Mouse (Mus musculus) kidney, embryonic 14.5 days (tissue): Measurements from ENCODE around the gene Erg. TPM values are rescaled to one million over a fixed set of nuclear protein-coding genes. Genes with fewer than 3 reads are reported as not detected.

ENCODE experiments used
- ATAC-seq: fragments of 200-750 bp; cut with Nextera tagmentation; 2 replicates; pipeline ENCODE4 v1.8.0; 2017; ENCODE audit warnings: moderate number of reproducible peaks, mild to moderate bottlenecking, moderate TSS enrichment, moderate library complexity; ENCODE audit not compliant: low FRiP score, low TSS enrichment
- H3K27ac ChIP-seq: fragments of 300-500 bp; sonication (generic); 2 replicates; pipeline ENCODE4 v1.5.1; 2014; ENCODE audit warnings: low read depth, mild to moderate bottlenecking, low read length, moderate library complexity, mixed read lengths
- H3K27me3 ChIP-seq: fragments of 300-500 bp; sonication (generic); 2 replicates; pipeline ENCODE4 v1.6.1; 2014; ENCODE audit warnings: mild to moderate bottlenecking, low read length; ENCODE audit not compliant: control insufficient read depth, insufficient read depth
- H3K36me3 ChIP-seq: fragments of 300-500 bp; sonication (generic); 2 replicates; pipeline ENCODE4 v1.6.1; 2014; ENCODE audit warnings: low read length, mixed read lengths; ENCODE audit not compliant: control insufficient read depth, insufficient read depth
- H3K4me1 ChIP-seq: fragments of 300-500 bp; sonication (generic); 2 replicates; pipeline ENCODE4 v1.6.1; 2014; ENCODE audit warnings: low read length, mixed read lengths; ENCODE audit not compliant: control insufficient read depth, insufficient read depth
- H3K4me2 ChIP-seq: fragments of 300-500 bp; sonication (generic); replicated peaks from 2 replicates; pipeline ENCODE4 v1.6.1; 2014; ENCODE audit warnings: low read depth, mild to moderate bottlenecking, low read length
- H3K4me3 ChIP-seq: fragments of 300-500 bp; sonication (generic); 2 replicates; pipeline ENCODE4 v1.5.1; 2014; ENCODE audit warnings: mild to moderate bottlenecking, low read length
- H3K9ac ChIP-seq: fragments of 300-500 bp; sonication (generic); 2 replicates; pipeline ENCODE4 v1.6.1; 2014; ENCODE audit warnings: low read depth, mild to moderate bottlenecking, low read length, moderate library complexity
- H3K9me3 ChIP-seq: fragments of 300-500 bp; sonication (generic); 2 replicates; pipeline ENCODE4 v1.6.1; 2016; ENCODE audit warnings: low read length; ENCODE audit not compliant: control insufficient read depth
- WGBS: fragments of 180-500 bp; shearing (Covaris S2); extraction: QIAGEN DNeasy Blood & Tissue Kit; methylation state at CpG from one replicate; pipeline ENCODE4 v1.1.7; 2014; 5-methylcytosine and 5-hydroxymethylcytosine counted together
- polyA plus RNA-seq: library from polyadenylated mRNA; unstranded; fragments of >200 nt; fragmentation: Nextera tagmentation; extraction: Ambion mirVana; gene quantifications from 2 replicates; pipeline ENCODE4 v1.2.1, GENCODE M21; 2014

Gene Erg
- polyA plus RNA-seq, 1 experiment from 2014 or later = 6.0 TPM

- Histone ChIP-seq H3K36me3 (no peaks in the 10 kb centered on the region), H3K4me1 (no peaks in the 10 kb centered on the region), H3K9me3 (no peaks in the 10 kb centered on the region), H3K4me3 (no peak overlapping the region), H3K4me2 (no peak overlapping the region), H3K9ac (no peak overlapping the region), H3K27ac (no peak overlapping the region), H3K27me3 (no peaks in the 10 kb centered on the region)
- 73% methylated on average over 20 of the region's 20 CpGs for WGBS
- ATAC-seq = no peak
Measured at GRCm38 (mm10) chr16:95611982-95612746, 25.8 kb upstream of the Erg start.

DNA sequence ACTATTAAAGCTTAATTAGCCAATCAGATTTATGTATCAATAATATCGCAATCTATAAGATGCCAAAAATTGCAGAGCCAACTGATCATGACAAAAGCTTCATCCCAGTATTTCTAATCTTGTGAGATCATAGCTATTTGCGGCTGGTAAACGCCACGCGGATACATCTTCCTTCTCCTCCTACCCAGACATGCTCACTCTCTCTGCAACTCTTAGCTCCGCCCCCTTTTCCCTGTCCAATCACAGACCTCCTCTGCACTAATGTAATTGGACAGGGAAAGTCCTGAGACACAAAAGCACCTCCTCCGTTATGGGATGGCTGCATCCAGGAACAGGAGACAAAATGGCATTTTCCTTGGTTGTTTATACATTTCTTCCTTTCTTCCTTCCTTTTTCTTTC is 22.2 kb upstream of the Erg start:
- H3K4me1 ChIP-seq = no peaks in the 10 kb centered on the region
- no peaks in the 10 kb centered on the region for H3K36me3 ChIP-seq
- no peak overlapping the region for H3K4me3 ChIP-seq
- no peak overlapping the region for H3K27ac ChIP-seq
- H3K4me2 ChIP-seq = no peak overlapping the region
- WGBS = 77% methylated on average over 7 of the region's 7 CpGs
- ATAC-seq = no peak
- no peaks in the 10 kb centered on the region for H3K27me3 ChIP-seq
- H3K9ac ChIP-seq = no peak overlapping the region
- no peaks in the 10 kb centered on the region for H3K9me3 ChIP-seq

- Histone ChIP-seq H3K9ac (no peak overlapping the region), H3K36me3 (no peaks in the 10 kb centered on the region), H3K4me1 (no peaks in the 10 kb centered on the region), H3K9me3 (no peaks in the 10 kb centered on the region), H3K27me3 (no peaks in the 10 kb centered on the region), H3K4me3 (no peak overlapping the region), H3K27ac (no peak overlapping the region), H3K4me2 (no peak overlapping the region)
- ATAC-seq = no peak
- WGBS = 23% methylated on average over 7 of the region's 7 CpGs
Measured at GRCm38 (mm10) chr16:95605304-95605703, 18.9 kb upstream of the Erg start.

GRCm38 (mm10) chr16:95602504-95602903 is 16.1 kb upstream of the Erg start:
- H3K9ac ChIP-seq = no peak overlapping the region
- no peak overlapping the region for H3K4me3 ChIP-seq
- H3K36me3 ChIP-seq = no peaks in the 10 kb centered on the region
- H3K9me3 ChIP-seq = no peaks in the 10 kb centered on the region
- H3K27me3 ChIP-seq = no peaks in the 10 kb centered on the region
- H3K4me1 ChIP-seq = no peaks in the 10 kb centered on the region
- ATAC-seq = no peak
- no peak overlapping the region for H3K4me2 ChIP-seq
- WGBS = 32% methylated on average over 5 of the region's 5 CpGs
- no peak overlapping the region for H3K27ac ChIP-seq

DNA sequence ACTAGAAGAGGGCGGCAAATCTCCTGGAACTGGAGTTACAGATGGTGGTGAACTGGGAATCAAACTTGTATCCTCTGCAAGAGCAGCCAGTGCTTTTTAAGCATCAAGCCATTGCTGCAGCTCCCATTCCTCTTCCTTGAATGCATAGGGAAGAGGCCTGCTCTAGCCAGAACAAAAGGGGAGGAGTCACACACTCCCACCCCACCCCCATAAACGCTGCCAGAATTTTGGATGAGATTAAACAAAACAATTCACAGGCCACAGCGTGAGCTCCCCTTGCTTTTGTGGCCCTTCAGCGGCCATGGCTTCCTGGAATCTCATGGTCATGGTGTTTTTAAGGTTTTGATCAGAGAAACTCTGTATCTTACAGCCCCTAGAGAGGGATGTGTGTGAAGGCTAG is 15.4 kb upstream of the Erg start:
- H3K9me3 ChIP-seq = no peaks in the 10 kb centered on the region
- no peak for ATAC-seq
- no peaks in the 10 kb centered on the region for H3K27me3 ChIP-seq
- H3K4me2 ChIP-seq = no peak overlapping the region
- no peak overlapping the region for H3K9ac ChIP-seq
- no peak overlapping the region for H3K27ac ChIP-seq
- H3K36me3 ChIP-seq = no peaks in the 10 kb centered on the region
- no peak overlapping the region for H3K4me3 ChIP-seq
- H3K4me1 ChIP-seq = no peaks in the 10 kb centered on the region
- WGBS = 49% methylated on average over 4 of the region's 4 CpGs

DNA sequence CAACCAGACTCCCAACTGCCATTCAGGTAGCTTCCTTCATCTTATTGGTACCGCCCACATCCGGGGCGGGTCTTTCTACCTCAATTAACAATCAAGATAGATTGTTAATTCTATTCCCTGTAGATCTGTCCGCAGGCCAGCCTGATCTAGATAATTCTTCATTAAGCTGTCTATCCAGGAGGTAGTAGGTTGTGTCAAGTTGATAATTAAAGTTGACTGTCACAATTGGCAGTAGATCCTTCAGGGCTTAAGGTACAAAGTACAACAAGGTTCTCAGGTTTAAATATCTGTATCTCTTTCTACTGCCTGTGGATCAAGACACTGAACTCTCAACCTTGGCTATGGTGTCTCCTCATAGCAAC is 14.8 kb upstream of the Erg start:
- Histone ChIP-seq H3K9me3 (no peaks in the 10 kb centered on the region), H3K4me2 (no peak overlapping the region), H3K9ac (no peak overlapping the region), H3K27me3 (no peaks in the 10 kb centered on the region), H3K27ac (no peak overlapping the region), H3K36me3 (no peaks in the 10 kb centered on the region), H3K4me1 (no peaks in the 10 kb centered on the region), H3K4me3 (no peak overlapping the region)
- ATAC-seq = no peak
- 93% methylated on average over 4 of the region's 4 CpGs for WGBS

DNA sequence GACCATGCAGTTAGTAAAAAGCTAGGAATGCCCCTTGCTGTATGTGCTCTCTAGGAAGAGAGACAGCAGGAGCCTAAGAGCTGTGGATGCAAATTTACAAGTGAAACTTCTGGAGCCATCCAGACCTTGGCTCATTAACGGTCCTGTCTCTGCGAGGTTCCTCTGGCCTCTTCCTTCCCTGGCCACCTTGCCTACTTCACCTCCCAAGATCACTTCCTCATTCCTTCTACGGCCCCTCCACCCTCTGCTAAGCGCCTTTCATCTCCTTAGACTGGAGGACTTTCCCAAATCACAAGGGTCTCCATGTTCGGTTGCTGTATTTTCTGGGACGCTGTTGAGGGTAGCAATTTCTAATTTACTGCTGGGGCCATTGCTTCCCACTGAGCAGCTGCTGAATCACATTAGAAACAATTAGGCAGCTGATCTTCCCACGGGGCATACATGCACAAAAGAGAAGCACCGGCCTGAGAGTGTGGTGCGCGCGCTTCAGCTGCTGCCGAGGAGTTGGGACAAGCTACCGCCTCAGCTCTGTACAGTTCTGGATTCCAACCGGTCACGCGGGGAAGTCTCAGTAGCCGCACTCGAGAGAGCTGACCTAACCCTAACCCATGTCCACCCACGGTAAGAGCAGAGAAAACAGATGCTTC is 14.3 kb upstream of the Erg start:
- Histone ChIP-seq H3K4me3 (no peak overlapping the region), H3K27ac (no peak overlapping the region), H3K36me3 (no peaks in the 10 kb centered on the region), H3K4me1 (no peaks in the 10 kb centered on the region), H3K27me3 (no peaks in the 10 kb centered on the region), H3K4me2 (no peak overlapping the region), H3K9me3 (no peaks in the 10 kb centered on the region), H3K9ac (no peak overlapping the region)
- no peak for ATAC-seq
- WGBS = 78% methylated on average over 19 of the region's 19 CpGs

GRCm38 (mm10) chr16:95598930-95599329 is 12.5 kb upstream of the Erg start:
- Histone ChIP-seq H3K4me2 (no peak overlapping the region), H3K9ac (no peak overlapping the region), H3K9me3 (no peaks in the 10 kb centered on the region), H3K27ac (no peak overlapping the region), H3K4me1 (no peaks in the 10 kb centered on the region), H3K4me3 (no peak overlapping the region), H3K36me3 (no peaks in the 10 kb centered on the region), H3K27me3 (no peaks in the 10 kb centered on the region)
- ATAC-seq = no peak
- WGBS = 91% methylated on average over 4 of the region's 4 CpGs

GRCm38 (mm10) chr16:95597578-95597951 is 11.2 kb upstream of the Erg start:
- Histone ChIP-seq H3K9ac (no peak overlapping the region), H3K27me3 (no peaks in the 10 kb centered on the region), H3K27ac (no peak overlapping the region), H3K9me3 (no peaks in the 10 kb centered on the region), H3K4me1 (no peaks in the 10 kb centered on the region), H3K36me3 (no peaks in the 10 kb centered on the region), H3K4me2 (no peak overlapping the region), H3K4me3 (no peak overlapping the region)
- WGBS = 52% methylated on average over 7 of the region's 7 CpGs
- ATAC-seq = no peak
